Mouse (Mus musculus) kidney, embryonic 15.5 days (tissue): ENCODE measurements around the gene Bace2. TPM values are rescaled to one million over a fixed set of nuclear protein-coding genes. Genes with fewer than 3 reads are reported as not detected.

Experiments used
- ATAC-seq: fragments of 200-750 bp; cut with Nextera tagmentation; replicated peaks from 2 replicates; pipeline ENCODE4 v1.8.0; 2017; ENCODE audit warnings: moderate TSS enrichment; ENCODE audit not compliant: low FRiP score
- H3K27ac ChIP-seq: fragments of 300-500 bp; sonication (generic); 2 replicates; pipeline ENCODE4 v1.5.1; 2015; ENCODE audit warnings: mild to moderate bottlenecking, inconsistent platforms
- H3K27me3 ChIP-seq: fragments of 300-500 bp; sonication (generic); 2 replicates; pipeline ENCODE4 v1.6.1; 2015; ENCODE audit warnings: inconsistent platforms
- H3K36me3 ChIP-seq: fragments of 300-500 bp; sonication (generic); 2 replicates; pipeline ENCODE4 v1.6.1; 2015; ENCODE audit warnings: inconsistent platforms
- H3K4me1 ChIP-seq: fragments of 300-500 bp; sonication (generic); 2 replicates; pipeline ENCODE4 v1.6.1; 2015; ENCODE audit warnings: inconsistent platforms
- H3K4me2 ChIP-seq: fragments of 300-500 bp; sonication (generic); 2 replicates; pipeline ENCODE4 v1.6.1; 2015; ENCODE audit warnings: moderate library complexity, mild to moderate bottlenecking, inconsistent platforms
- H3K4me3 ChIP-seq: fragments of 300-500 bp; sonication (generic); replicated peaks from 2 replicates; pipeline ENCODE4 v1.5.1; 2015; ENCODE audit warnings: mild to moderate bottlenecking, inconsistent platforms
- H3K9ac ChIP-seq: fragments of 300-500 bp; sonication (generic); 2 replicates; pipeline ENCODE4 v1.6.1; 2015; ENCODE audit warnings: mild to moderate bottlenecking, inconsistent platforms
- H3K9me3 ChIP-seq: fragments of 300-500 bp; sonication (generic); replicated peaks from 2 replicates; pipeline ENCODE4 v1.6.1; 2016; ENCODE audit warnings: inconsistent platforms
- WGBS: fragments of 180-500 bp; shearing (Covaris S2); methylation state at CpG from one replicate; pipeline ENCODE4 v1.1.7; 2015; ENCODE audit warnings: mixed read lengths; 5-methylcytosine and 5-hydroxymethylcytosine counted together
- polyA plus RNA-seq: library from polyadenylated mRNA; unstranded; fragments of >200 nt; fragmentation: Nextera tagmentation; extraction: Ambion mirVana; gene quantifications from 2 replicates; pipeline ENCODE4 v1.2.1, GENCODE M21; 2015

The Bace2 gene
- polyA plus RNA-seq, 1 experiment from 2014 or later, result 9.4 TPM

- no peak overlapping the region for H3K4me2 ChIP-seq
- no peak overlapping the region for H3K9ac ChIP-seq
- no peaks in the 10 kb centered on the region for H3K9me3 ChIP-seq
- no peak overlapping the region for H3K27ac ChIP-seq
- ATAC-seq, result no peak
- H3K4me3 ChIP-seq, result no peak overlapping the region
- WGBS, result 88% methylated on average over 1 of the region's 1 CpGs
- no peaks in the 10 kb centered on the region for H3K36me3 ChIP-seq
- no peaks in the 10 kb centered on the region for H3K27me3 ChIP-seq
- H3K4me1 ChIP-seq, result no peaks in the 10 kb centered on the region
Observed at GRCm38 (mm10) chr16:97492369-97492768, 135.8 kb downstream of the Bace2 start.

Other genes with a start within 250 kb of the Bace2 start
- 0.06 TPM in 2 replicates for gene Dscam, start 186.0 kb upstream of the Bace2 start, polyA plus RNA-seq
- gene Mx1, start 106.2 kb downstream of the Bace2 start, polyA plus RNA-seq, result 0.39 and 0.43 TPM in 2 replicates
- gene Fam3b, start 158.1 kb downstream of the Bace2 start, polyA plus RNA-seq, result 0.23 TPM in 1 of 2 replicates, not detected in the other